Mouse (Mus musculus): ENCODE measurements around the gene Tmppe. TPM values are rescaled to one million over a fixed set of nuclear protein-coding genes. Genes with fewer than 3 reads are reported as not detected.
"Not testable (repeated sequence)": the region's sequence is repeated elsewhere in the genome, so short reads cannot be mapped to it uniquely, and the experiment has no call there.

The Tmppe gene
- polyA plus RNA-seq, 1 experiment from 2014 or later: 2.3 TPM

- ATAC-seq (ENCODE audit: insufficient read depth): no peak
- Histone ChIP-seq H3K36me3 (replicated peaks) (peaks cover 8% of the 10 kb centered on the region; the same call in 1 of the 2 replicates), H3K9ac (no peak overlapping the region), H3K27me3 (no peaks in the 10 kb centered on the region), H3K4me2 (no peak overlapping the region), H3K9me3 (replicated peaks) (no peaks in the 10 kb centered on the region), H3K4me1 (replicated peaks) (no peaks in the 10 kb centered on the region), H3K27ac (replicated peaks) (no peak overlapping the region), H3K4me3 (replicated peaks) (no peak overlapping the region)
- 78% methylated on average over 17 of the region's 17 CpGs for WGBS (ENCODE audit: insufficient replicate concordance)
These were observed 17.8 kb upstream of the Tmppe start for GRCm38 (mm10) chr9:114382936-114383710.

- no peak for ATAC-seq (ENCODE audit: insufficient read depth)
- no peaks in the 10 kb centered on the region for H3K9me3 ChIP-seq (replicated peaks)
- WGBS (ENCODE audit: insufficient replicate concordance): 85% methylated on average over 24 of the region's 24 CpGs
These were observed 16.2 kb upstream of the Tmppe start for GRCm38 (mm10) chr9:114384691-114385090.

DNA sequence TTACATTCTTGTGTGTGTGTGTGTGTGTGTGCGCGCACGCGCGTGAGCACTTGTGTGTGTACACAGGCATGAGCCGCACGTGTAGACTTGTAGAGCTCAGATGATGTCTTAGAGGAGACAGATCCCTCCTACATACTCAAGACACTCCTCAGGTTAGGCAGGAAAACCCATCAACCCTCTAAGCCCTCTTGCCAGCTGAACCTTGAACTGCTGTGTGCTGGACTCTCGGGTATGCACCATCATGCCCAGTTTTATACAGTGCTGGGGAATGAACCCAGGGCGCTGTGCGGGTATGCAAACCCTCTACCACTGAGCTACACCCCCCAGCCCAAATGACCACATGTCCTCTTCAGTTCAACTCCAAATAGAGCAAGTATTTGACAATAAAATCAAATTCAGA is 15.7 kb upstream of the Tmppe start:
- Histone ChIP-seq H3K4me2 (no peak overlapping the region), H3K9me3 (replicated peaks) (no peaks in the 10 kb centered on the region), H3K9ac (no peak overlapping the region), H3K27ac (replicated peaks) (no peak overlapping the region), H3K4me3 (replicated peaks) (no peak overlapping the region), H3K36me3 (replicated peaks) (peaks cover 8% of the 10 kb centered on the region; the same call in 1 of the 2 replicates), H3K4me1 (replicated peaks) (peaks cover 10% of the 10 kb centered on the region), H3K27me3 (no peaks in the 10 kb centered on the region)
- 89% methylated on average over 10 of the region's 10 CpGs for WGBS (ENCODE audit: insufficient replicate concordance)
- ATAC-seq (ENCODE audit: insufficient read depth): no peak

More at GRCm38 (mm10) chr9:114384691-114385090, 16.2 kb upstream of the Tmppe start:
- Histone ChIP-seq H3K36me3 (replicated peaks) (peaks cover 8% of the 10 kb centered on the region; the same call in 1 of the 2 replicates), H3K27ac (replicated peaks) (no peak overlapping the region), H3K27me3 (no peaks in the 10 kb centered on the region), H3K4me1 (replicated peaks) (peaks cover 6% of the 10 kb centered on the region; the same call in 1 of the 2 replicates), H3K9ac (no peak overlapping the region), H3K4me2 (no peak overlapping the region), H3K4me3 (replicated peaks) (no peak overlapping the region)

DNA sequence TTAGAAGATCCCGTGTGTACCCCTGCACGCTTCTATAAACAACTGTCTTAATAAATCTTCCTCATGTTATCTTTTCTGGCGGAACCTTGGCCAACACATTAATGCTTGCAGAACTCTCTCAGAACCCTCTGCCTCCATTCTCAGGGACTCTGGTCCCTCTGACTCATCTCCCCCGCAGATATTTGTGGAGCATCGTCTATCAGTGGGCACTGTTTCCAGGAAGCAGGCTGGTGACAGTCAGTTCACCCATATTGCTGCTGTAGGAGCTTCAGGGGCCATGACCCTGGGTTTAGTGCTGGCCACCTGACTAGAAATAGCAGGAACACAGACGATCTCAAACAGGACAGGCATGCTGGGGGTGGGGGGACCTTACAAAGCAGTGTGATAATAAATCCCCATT is 13.8 kb upstream of the Tmppe start:
- 64% methylated on average over 6 of the region's 6 CpGs for WGBS (ENCODE audit: insufficient replicate concordance)
- Histone ChIP-seq H3K9me3 (replicated peaks) (no peaks in the 10 kb centered on the region), H3K9ac (no peak overlapping the region), H3K4me3 (replicated peaks) (no peak overlapping the region), H3K4me1 (replicated peaks) (peaks cover 19% of the 10 kb centered on the region), H3K27ac (replicated peaks) (no peak overlapping the region), H3K4me2 (no peak overlapping the region), H3K27me3 (no peaks in the 10 kb centered on the region), H3K36me3 (replicated peaks) (peaks cover 8% of the 10 kb centered on the region; the same call in 1 of the 2 replicates)
- no peak for ATAC-seq (ENCODE audit: insufficient read depth)

DNA sequence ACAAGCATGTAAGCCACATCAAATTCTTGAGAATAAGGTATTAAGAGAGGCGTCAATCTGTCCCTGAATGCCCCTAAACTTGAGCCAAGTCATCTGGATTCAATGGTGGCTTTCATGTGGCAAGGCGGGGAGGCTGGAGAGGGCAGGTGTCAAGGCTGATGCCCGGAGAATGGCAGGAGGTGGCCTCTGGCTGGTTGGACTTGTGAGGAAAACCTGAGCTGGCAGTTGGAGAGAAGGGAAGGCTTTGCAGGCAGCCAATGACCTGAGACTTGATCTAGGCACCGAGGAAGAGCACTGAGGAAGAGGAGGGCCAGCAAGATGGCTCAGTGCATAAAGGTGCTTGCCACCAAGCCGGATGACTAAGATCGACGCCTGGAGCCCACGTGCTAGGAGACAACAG is 12.6 kb upstream of the Tmppe start:
- no peaks in the 10 kb centered on the region for H3K9me3 ChIP-seq (replicated peaks)
- H3K27ac ChIP-seq (replicated peaks): no peak overlapping the region
- H3K4me2 ChIP-seq: no peak overlapping the region
- H3K36me3 ChIP-seq (replicated peaks): peaks cover 6% of the 10 kb centered on the region; the same call in 1 of the 2 replicates
- peaks cover 19% of the 10 kb centered on the region for H3K4me1 ChIP-seq (replicated peaks)
- WGBS (ENCODE audit: insufficient replicate concordance): 75% methylated on average over 8 of the region's 8 CpGs
- no peak overlapping the region for H3K9ac ChIP-seq
- ATAC-seq (ENCODE audit: insufficient read depth): no peak
- no peaks in the 10 kb centered on the region for H3K27me3 ChIP-seq
- no peak overlapping the region for H3K4me3 ChIP-seq (replicated peaks)

GRCm38 (mm10) chr9:114388701-114389370 is 12.1 kb upstream of the Tmppe start:
- Histone ChIP-seq H3K36me3 (replicated peaks) (peaks cover 6% of the 10 kb centered on the region; the same call in 1 of the 2 replicates), H3K4me3 (replicated peaks) (no peak overlapping the region), H3K27me3 (no peaks in the 10 kb centered on the region), H3K27ac (replicated peaks) (no peak overlapping the region), H3K4me2 (no peak overlapping the region), H3K9ac (no peak overlapping the region), H3K4me1 (replicated peaks) (peaks cover 19% of the 10 kb centered on the region), H3K9me3 (replicated peaks) (no peaks in the 10 kb centered on the region)
- no peak for ATAC-seq (ENCODE audit: insufficient read depth)
- 78% methylated on average over 3 of the region's 3 CpGs for WGBS (ENCODE audit: insufficient replicate concordance)

- Histone ChIP-seq H3K4me1 (replicated peaks) (peaks cover 21% of the 10 kb centered on the region), H3K9ac (no peak overlapping the region), H3K27ac (replicated peaks) (no peak overlapping the region), H3K36me3 (replicated peaks) (peaks cover 4% of the 10 kb centered on the region; the same call in 1 of the 2 replicates), H3K9me3 (replicated peaks) (no peaks in the 10 kb centered on the region), H3K27me3 (no peaks in the 10 kb centered on the region), H3K4me2 (peak overlapping the region; percentile 97), H3K4me3 (replicated peaks) (peak overlapping the region; percentile 71)
- no peak for ATAC-seq (ENCODE audit: insufficient read depth)
- 73% methylated on average over 8 of the region's 8 CpGs for WGBS (ENCODE audit: insufficient replicate concordance)
These were observed 11.5 kb upstream of the Tmppe start for GRCm38 (mm10) chr9:114389371-114389904.

DNA sequence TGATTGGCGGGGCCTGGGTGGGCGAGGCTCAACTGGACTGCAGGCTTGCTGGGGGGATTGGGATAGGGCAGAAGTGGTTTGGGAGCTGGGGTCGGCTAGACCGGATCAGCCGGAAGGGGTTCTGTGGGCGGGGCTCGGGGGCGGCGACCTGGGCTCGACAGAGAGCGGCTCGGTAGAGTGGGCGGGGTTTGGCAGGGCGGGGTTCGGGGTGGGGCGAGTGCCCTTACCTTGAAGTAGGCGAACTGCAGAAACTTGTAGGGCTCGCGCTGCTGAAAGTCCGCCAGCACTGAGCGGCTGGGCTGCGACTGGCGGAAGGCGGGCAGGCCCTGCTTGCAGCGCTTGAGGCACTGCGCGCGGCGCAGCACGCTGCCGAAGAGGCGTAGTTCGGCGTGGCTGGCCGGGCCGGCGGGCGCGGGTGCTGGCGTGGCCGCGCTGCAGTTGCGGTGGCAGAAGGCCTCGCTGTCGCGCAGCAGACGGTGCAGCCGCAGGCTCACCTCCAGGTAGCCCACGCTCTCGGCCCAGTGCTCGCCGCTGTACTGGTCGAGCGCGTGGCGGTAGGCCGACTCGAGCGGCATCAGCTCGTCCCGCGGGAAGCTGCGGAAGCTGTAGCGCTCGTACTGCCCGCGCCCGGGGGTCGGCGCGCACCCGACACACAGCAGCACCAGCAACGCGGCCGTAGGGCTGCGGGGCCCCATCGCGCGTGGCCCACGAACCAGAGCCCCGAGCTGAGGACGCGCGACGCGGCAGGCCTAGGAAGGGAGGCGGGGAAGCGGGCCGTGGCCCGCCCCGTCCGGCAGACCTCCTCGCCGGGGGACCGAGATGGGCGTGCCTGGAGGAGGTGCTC is 10.8 kb upstream of the Tmppe start, which contains the start of gene Crtap:
Crtap (minus strand) TSS at position 771 of the 844 bp plus-strand sequence.
- Histone ChIP-seq H3K9me3 (replicated peaks) (no peaks in the 10 kb centered on the region), H3K36me3 (replicated peaks) (no peaks in the 10 kb centered on the region; the same call in 1 of the 2 replicates), H3K4me1 (replicated peaks) (peaks cover 28% of the 10 kb centered on the region), H3K27ac (replicated peaks) (peak within 1 kb of the TSS; percentile 53), H3K4me2 (peak within 1 kb of the TSS; percentile 97), H3K27me3 (no peaks in the 10 kb centered on the region), H3K9ac (peak within 1 kb of the TSS; percentile 62), H3K4me3 (replicated peaks) (peak within 1 kb of the TSS; percentile 71)
- WGBS (ENCODE audit: insufficient replicate concordance): 1% methylated on average over 96 of the region's 96 CpGs
- peak; percentile 78 for ATAC-seq (ENCODE audit: insufficient read depth)

DNA sequence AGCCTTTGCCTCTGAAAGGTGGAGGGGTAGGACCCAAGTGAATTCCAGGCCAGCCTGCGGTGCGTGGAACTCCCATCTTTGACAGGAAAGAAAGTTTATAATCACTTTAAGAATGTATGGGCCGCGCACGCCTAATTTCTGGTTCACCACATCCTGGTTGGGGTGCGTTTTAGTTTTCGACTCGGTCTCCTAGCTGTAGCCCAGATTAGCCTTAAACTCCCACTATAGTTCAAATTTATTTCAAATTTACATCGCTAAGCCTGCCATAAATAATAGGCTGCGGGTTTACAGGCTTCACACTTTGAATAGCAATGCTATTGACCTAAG is 10.2 kb upstream of the Tmppe start:
- peak overlapping the region; percentile 97 for H3K4me2 ChIP-seq

GRCm38 (mm10) chr9:114394136-114394535 is 6.8 kb upstream of the Tmppe start:
- not testable (repeated sequence) for H3K4me2 ChIP-seq; ATAC-seq (ENCODE audit: insufficient read depth); H3K27ac ChIP-seq (replicated peaks); H3K36me3 ChIP-seq (replicated peaks); H3K27me3 ChIP-seq; H3K9ac ChIP-seq; H3K9me3 ChIP-seq (replicated peaks); H3K4me3 ChIP-seq (replicated peaks)
- H3K4me1 ChIP-seq (replicated peaks): peaks cover 26% of the 10 kb centered on the region
- WGBS (ENCODE audit: insufficient replicate concordance): 41% methylated on average over 6 of the region's 6 CpGs

More for the DNA sequence above, 10.2 kb upstream of the Tmppe start:
- Histone ChIP-seq H3K9ac (peak overlapping the region; percentile 62), H3K4me1 (replicated peaks) (peaks cover 31% of the 10 kb centered on the region), H3K27me3 (no peaks in the 10 kb centered on the region), H3K9me3 (replicated peaks) (no peaks in the 10 kb centered on the region), H3K4me3 (replicated peaks) (peak overlapping the region; percentile 71), H3K36me3 (replicated peaks) (no peaks in the 10 kb centered on the region), H3K27ac (replicated peaks) (no peak overlapping the region)
- 2% methylated on average over 10 of the region's 10 CpGs for WGBS (ENCODE audit: insufficient replicate concordance)
- no peak for ATAC-seq (ENCODE audit: insufficient read depth)

All from liver, embryonic 15.5 days (tissue).